ENCODE assay signal across 21 mouse cellular contexts in genomic region chr9:35340263-35340573, GRCm38 (mm10).
DNase-seq lines count a peak whose midpoint lies in the region; ATAC-seq and TF ChIP-seq lines count a peak whose summit lies in the region.
"Had no signal": no experiment of that assay in that cellular context is flagged by ENCODE, and none has a peak within 500 bp of the region (broad histone marks: within the 10 kb centered on the region; RNA-seq: fewer than 3 reads in every experiment).

No protein-coding gene starts in this region.

- no peak for DNase-seq in gastrocnemius, adult 2 months
- no peak for DNase-seq in gastrocnemius, postnatal 10 days
- no peak for DNase-seq in heart, postnatal 0 days (ENCODE audit: low spot score)
- no peak for DNase-seq in heart, postnatal 4 days
- DNase-seq in cerebellum, adult 8-10 months, result no peak
- no peak for DNase-seq in cerebellum, postnatal 25 days
- DNase-seq: adrenal gland, postnatal 25 days; cerebellum, adult 2 months; kidney, adult 11 months; lung, adult 18-20 months; lung, postnatal 14 days; thymus, adult 18-20 months; thymus, postnatal 4 days had no signal

- no peak for TF ChIP-seq POLR2A in embryonic fibroblast, embryonic 13.5 days (IDR thresholded peaks at IDR 0.05; ENCODE audit: low read depth, low read length)
- no peak for TF ChIP-seq POLR2A in myocyte (IDR thresholded peaks at IDR 0.05; ENCODE audit: insufficient read length, low read depth)

- H3K9ac ChIP-seq in heart, postnatal 0 days (replicated peaks; ENCODE audit: low read depth, low read length), result no peak overlapping the region
- H3K9ac ChIP-seq: forebrain, embryonic 15.5 days; stomach, embryonic 15.5 days had no signal

- no peak for TF ChIP-seq EP300 in heart, postnatal 0 days (IDR thresholded peaks at IDR 0.05; ENCODE audit: low read depth)

- intact Hi-C loops in gastrocnemius, adult 2 months (cut with DNase I), result no loop called here

- no peak overlapping the region for H3K4me2 ChIP-seq in heart, postnatal 0 days (ENCODE audit: low read depth, low read length)
- peak overlapping the region; percentile 76 for H3K4me2 ChIP-seq in myocyte (ENCODE audit: low read depth)
- H3K4me2 ChIP-seq: forebrain, embryonic 15.5 days; liver, embryonic 11.5 days; stomach, embryonic 15.5 days had no signal

- H3K27ac ChIP-seq in gastrocnemius, adult 2 months, result peak overlapping the region; percentile 68
- H3K27ac ChIP-seq in heart, postnatal 0 days (ENCODE audit: low read depth), result peak overlapping the region; percentile 13; the same call in 1 of the 2 replicates
- peak overlapping the region; percentile 85; the same call in 1 of the 2 replicates for H3K27ac ChIP-seq in embryonic fibroblast, embryonic 13.5 days (ENCODE audit: insufficient read depth, low read length)
- H3K27ac ChIP-seq: forebrain, embryonic 15.5 days; stomach, embryonic 15.5 days had no signal

- TF ChIP-seq CTCF in gastrocnemius, adult 2 months (IDR thresholded peaks at IDR 0.05), result no peak
- TF ChIP-seq CTCF in heart, postnatal 0 days (IDR thresholded peaks at IDR 0.05; ENCODE audit: low read depth), result no peak
- TF ChIP-seq CTCF in embryonic fibroblast, embryonic 13.5 days (IDR thresholded peaks at IDR 0.05; ENCODE audit: borderline replicate concordance, insufficient read depth, low read length), result no peak

- ATAC-seq in heart, postnatal 0 days (ENCODE audit: insufficient read depth, low read depth), result no peak
- ATAC-seq: forebrain, embryonic 15.5 days had no signal

- no peaks in the 10 kb centered on the region for H3K9me3 ChIP-seq in heart, postnatal 0 days (replicated peaks; ENCODE audit: control insufficient read depth, low read length)
- H3K9me3 ChIP-seq: forebrain, embryonic 15.5 days; G1E; megakaryocyte, embryonic 14.5 days; stomach, embryonic 15.5 days had no signal

- H3K4me1 ChIP-seq in heart, postnatal 0 days (ENCODE audit: control insufficient read depth, insufficient read depth), result peaks cover 74% of the 10 kb centered on the region
- peaks cover 32% of the 10 kb centered on the region for H3K4me1 ChIP-seq in embryonic fibroblast, embryonic 13.5 days (ENCODE audit: control insufficient read depth, insufficient read depth, low read length)
- H3K4me1 ChIP-seq: megakaryocyte, embryonic 14.5 days had no signal

- no peaks in the 10 kb centered on the region for H3K27me3 ChIP-seq in heart, postnatal 0 days (ENCODE audit: control insufficient read depth, insufficient read depth, low read length)
- no peaks in the 10 kb centered on the region for H3K27me3 ChIP-seq in myocyte (ENCODE audit: control insufficient read depth, insufficient read depth, insufficient read length)
- H3K27me3 ChIP-seq: forebrain, embryonic 15.5 days; stomach, embryonic 15.5 days had no signal

- H3ac ChIP-seq in myocyte (ENCODE audit: control insufficient read depth, insufficient read length), result no peak overlapping the region

- 86% methylated on average over 4 of the region's 4 CpGs for WGBS in heart, postnatal 0 days

- H3K36me3 ChIP-seq in heart, postnatal 0 days (replicated peaks; ENCODE audit: control insufficient read depth, insufficient read depth, low read length), result no peaks in the 10 kb centered on the region
- no peaks in the 10 kb centered on the region for H3K36me3 ChIP-seq in myocyte (ENCODE audit: control insufficient read depth, insufficient read depth)
- H3K36me3 ChIP-seq: forebrain, embryonic 15.5 days; G1E; stomach, embryonic 15.5 days had no signal

- H3K4me3 ChIP-seq in gastrocnemius, adult 2 months, result no peak overlapping the region
- H3K4me3 ChIP-seq in heart, postnatal 0 days (ENCODE audit: low read depth, low read length), result no peak overlapping the region
- H3K4me3 ChIP-seq in embryonic fibroblast, embryonic 13.5 days (ENCODE audit: insufficient read depth, low read length), result no peak overlapping the region
- no peak overlapping the region for H3K4me3 ChIP-seq in myocyte
- H3K4me3 ChIP-seq: erythroblast, embryonic 14.5 days; forebrain, embryonic 15.5 days; megakaryocyte, embryonic 14.5 days; stomach, embryonic 15.5 days had no signal

- no peaks in the 10 kb centered on the region for H3K79me2 ChIP-seq in myocyte (ENCODE audit: control insufficient read depth, insufficient read depth)

TF ChIP-seq in myocyte, 11 proteins besides CTCF, POLR2A, EP300 and RAD21:
- TF ChIP-seq CEBPB (IDR thresholded peaks at IDR 0.05; ENCODE audit: insufficient read depth, poor library complexity, severe bottlenecking) (no peak), POLR2AphosphoS2 (IDR thresholded peaks at IDR 0.05; ENCODE audit: insufficient read length, low read depth) (no peak), MAX (IDR thresholded peaks at IDR 0.05; ENCODE audit: low read depth) (no peak), USF1 (IDR thresholded peaks at IDR 0.05; ENCODE audit: low read depth) (no peak), TCF3 (IDR thresholded peaks at IDR 0.05; ENCODE audit: insufficient read length, low read depth) (no peak), MYOG (IDR thresholded peaks at IDR 0.05; ENCODE audit: control insufficient read depth in 1 of 3, insufficient read depth in 1 of 3, insufficient read length in 2 of 3, low read depth in 2 of 3) (no peak), MYOD1 (IDR thresholded peaks at IDR 0.05; ENCODE audit: control insufficient read depth in 1 of 3, insufficient read length in 2 of 3, low read depth in 2 of 3) (no peak)

Comparison
In these comparisons a context has a peak if more than half of its experiments do, and no peak if none do; other contexts are left out.
1. H3K27ac ChIP-seq: peak in every context shown above with its lines; median percentile 85 in embryonic fibroblast, embryonic 13.5 days; 68 in gastrocnemius, adult 2 months; 13 in heart, postnatal 0 days.